Mouse (Mus musculus) MEL (cell line): ENCODE measurements around the gene Itgb2l. TPM values are rescaled to one million over a fixed set of nuclear protein-coding genes. Genes with fewer than 3 reads are reported as not detected.

ENCODE experiments used
- DNase-seq: peaks from one replicate; pipeline ENCODE4 v3.0.0; 2011; ENCODE audit warnings: low read depth, low spot score
- H3K27ac ChIP-seq: 2 replicates; pipeline ENCODE4 v1.5.1; 2012; ENCODE audit warnings: low read depth, mild to moderate bottlenecking, control low read depth, low read length, moderate library complexity; ENCODE audit not compliant: control insufficient read depth
- H3K27me3 ChIP-seq, 2 experiments: fragments of 150-350 bp in 1 of 2; sonication (generic) in 1 of 2; 2 replicates each; pipeline ENCODE4 v1.6.1; 2012; ENCODE audit warnings: low read length in 2 of 2, mild to moderate bottlenecking in 2 of 2, improper control_type of control experiment in 1 of 2, moderate library complexity in 1 of 2; ENCODE audit not compliant: insufficient read depth in 2 of 2, control insufficient read depth in 1 of 2
- H3K36me3 ChIP-seq, 2 experiments: 2 replicates each; pipeline ENCODE4 v1.6.1; 2012 to 2014; ENCODE audit warnings: low read length in 2 of 2, improper control_type of control experiment in 1 of 2, inconsistent platforms in 1 of 2, mild to moderate bottlenecking in 1 of 2; ENCODE audit not compliant: insufficient read depth in 2 of 2, control insufficient read depth in 1 of 2
- H3K4me1 ChIP-seq, 2 experiments: fragments of 150-350 bp in 1 of 2; sonication (generic) in 1 of 2; 2 replicates each; pipeline ENCODE4 v1.6.1; 2012; ENCODE audit warnings: low read length in 2 of 2, improper control_type of control experiment in 1 of 2, mild to moderate bottlenecking in 1 of 2; ENCODE audit not compliant: insufficient read depth in 2 of 2, control insufficient read depth in 1 of 2
- H3K4me3 ChIP-seq, 2 experiments: fragments of 150-350 bp in 1 of 2; sonication (generic) in 1 of 2; 2 replicates each; pipeline ENCODE4 v1.5.1; 2012; ENCODE audit warnings: low read depth in 2 of 2, low read length in 2 of 2, mild to moderate bottlenecking in 2 of 2, moderate library complexity in 2 of 2, control low read depth in 1 of 2, improper control_type of control experiment in 1 of 2; ENCODE audit not compliant: control insufficient read depth in 1 of 2, insufficient read depth in 1 of 2
- H3K79me2 ChIP-seq: 2 replicates; pipeline ENCODE4 v1.6.1; 2012; ENCODE audit warnings: mild to moderate bottlenecking, low read length, moderate library complexity; ENCODE audit not compliant: control insufficient read depth, poor library complexity, insufficient read depth
- H3K9ac ChIP-seq: 2 replicates; pipeline ENCODE4 v1.6.1; 2012; ENCODE audit warnings: low read depth, mild to moderate bottlenecking, control low read depth, low read length, moderate library complexity; ENCODE audit not compliant: control insufficient read depth, poor library complexity, severe bottlenecking
- H3K9me3 ChIP-seq: fragments of 150-350 bp; sonication (generic); replicated peaks from 2 replicates; pipeline ENCODE4 v1.6.1; 2012; ENCODE audit warnings: mild to moderate bottlenecking, low read length, improper control_type of control experiment, moderate library complexity; ENCODE audit not compliant: insufficient read depth
- BHLHE40 ChIP-seq: IDR thresholded peaks from 2 replicates; pipeline ENCODE4 v1.6.1; 2012; ENCODE audit warnings: low read depth, mild to moderate bottlenecking, inconsistent platforms, low read length, improper control_type of control experiment, borderline replicate concordance
- CTCF ChIP-seq, 3 experiments: IDR thresholded peaks in 2 of 3; conservative IDR thresholded peaks in 1 of 3; 2 replicates each; pipeline ENCODE4 v1.5.1; 2011 to 2012; ENCODE audit warnings: low read length in 3 of 3, low read depth in 2 of 3, mild to moderate bottlenecking in 2 of 3, improper control_type of control experiment in 1 of 3, inconsistent platforms in 1 of 3, mixed read lengths in 1 of 3, moderate library complexity in 1 of 3; ENCODE audit not compliant: control insufficient read depth in 1 of 3, insufficient read depth in 1 of 3, poor library complexity in 1 of 3, severe bottlenecking in 1 of 3
- E2F4 ChIP-seq: IDR thresholded peaks from 2 replicates; pipeline ENCODE4 v1.6.1; 2011; ENCODE audit warnings: low read depth, low read length, improper control_type of control experiment, borderline replicate concordance
- ELF1 ChIP-seq: IDR thresholded peaks from 2 replicates; pipeline ENCODE4 v1.6.1; 2014; ENCODE audit warnings: low read depth, mild to moderate bottlenecking, inconsistent platforms, low read length, improper control_type of control experiment, moderate library complexity
- EP300 ChIP-seq, 2 experiments: IDR thresholded peaks; 2 replicates each; pipeline ENCODE4 v1.6.1; 2011; ENCODE audit warnings: improper control_type of control experiment in 2 of 2, low read length in 2 of 2, low read depth in 1 of 2, mild to moderate bottlenecking in 1 of 2
- MAFK ChIP-seq: IDR thresholded peaks from 2 replicates; pipeline ENCODE4 v1.6.1; 2011; ENCODE audit warnings: low read depth, mild to moderate bottlenecking, low read length, improper control_type of control experiment, borderline replicate concordance
- MAZ ChIP-seq: IDR thresholded peaks from 2 replicates; pipeline ENCODE4 v1.6.1; 2012; ENCODE audit warnings: low read depth, mild to moderate bottlenecking, inconsistent platforms, low read length, improper control_type of control experiment
- MYB ChIP-seq: IDR thresholded peaks from 2 replicates; pipeline ENCODE4 v1.6.1; 2011; ENCODE audit warnings: mild to moderate bottlenecking, low read depth, low read length, improper control_type of control experiment
- POLR2AphosphoS2 ChIP-seq: IDR thresholded peaks from 2 replicates; pipeline ENCODE4 v1.6.1; 2011; ENCODE audit warnings: low read length, improper control_type of control experiment
- POLR2AphosphoS5 ChIP-seq: IDR thresholded peaks from 2 replicates; pipeline ENCODE4 v1.6.1; 2012; ENCODE audit warnings: low read depth, borderline replicate concordance, mild to moderate bottlenecking, inconsistent platforms, low read length, moderate library complexity, mixed read lengths
- RAD21 ChIP-seq: IDR thresholded peaks from 2 replicates; pipeline ENCODE4 v1.6.1; 2011; ENCODE audit warnings: mild to moderate bottlenecking, low read depth, low read length, improper control_type of control experiment
- RCOR1 ChIP-seq: IDR thresholded peaks from 2 replicates; pipeline ENCODE4 v1.6.1; 2012; ENCODE audit warnings: low read depth, mild to moderate bottlenecking, inconsistent platforms, low read length, improper control_type of control experiment
- SIN3A ChIP-seq: IDR thresholded peaks from 2 replicates; pipeline ENCODE4 v1.6.1; 2012; ENCODE audit warnings: low read length, improper control_type of control experiment, inconsistent platforms
- TAL1 ChIP-seq: IDR thresholded peaks from 2 replicates; pipeline ENCODE4 v1.6.1; 2012; ENCODE audit warnings: mild to moderate bottlenecking, inconsistent platforms, low read length, moderate library complexity, mixed read lengths
- TCF12 ChIP-seq: IDR thresholded peaks from 2 replicates; pipeline ENCODE4 v1.6.1; 2014; ENCODE audit warnings: low read depth, mild to moderate bottlenecking, inconsistent platforms, low read length, improper control_type of control experiment, moderate library complexity
- UBTF ChIP-seq: IDR thresholded peaks from 2 replicates; pipeline ENCODE4 v1.6.1; 2012; ENCODE audit warnings: low read depth, mild to moderate bottlenecking, inconsistent platforms, low read length, improper control_type of control experiment, moderate library complexity, borderline replicate concordance; ENCODE audit not compliant: insufficient read depth
- ZKSCAN1 ChIP-seq: IDR thresholded peaks from 2 replicates; pipeline ENCODE4 v1.6.1; 2012; ENCODE audit warnings: low read depth, mild to moderate bottlenecking, inconsistent platforms, low read length, improper control_type of control experiment, moderate library complexity
- ZMIZ1 ChIP-seq: IDR thresholded peaks from 2 replicates; pipeline ENCODE4 v1.6.1; 2012; ENCODE audit warnings: low read depth, mild to moderate bottlenecking, inconsistent platforms, low read length, improper control_type of control experiment, moderate library complexity
- polyA plus RNA-seq, 2 experiments: library from polyadenylated mRNA; stranded (reverse) in 1 of 2; unstranded in 1 of 2; fragments of >175 nt in 1 of 2; fragments of >200 nt in 1 of 2; gene quantifications; 2 replicates each; pipeline versions ENCODE4 v1.2.1 to v1.2.4; 2012; ENCODE audit warnings: low replicate concordance in 2 of 2, low read depth in 1 of 2; ENCODE audit not compliant: insufficient read length in 2 of 2, insufficient read depth in 1 of 2, missing spikeins in 1 of 2
- total RNA-seq: library from RNA; depleted of rRNA; stranded (reverse); fragments of 300-350 nt; gene quantifications from 2 replicates; pipeline ENCODE4 v1.2.3, GENCODE M21; 2012

The Itgb2l gene
- total and polyA plus RNA-seq, 3 experiments, result not detected

- TF ChIP-seq MYB (no peak), RCOR1 (no peak), SIN3A (no peak), ELF1 (no peak), TAL1 (no peak), CTCF (IDR thresholded peaks at IDR 0.05 in 2 of 3, conservative IDR thresholded peaks at IDR 0.05 in 1 of 3; ENCODE audit: control insufficient read depth in 1 of 3, insufficient read depth in 1 of 3, low read depth in 2 of 3, low read length in 3 of 3, poor library complexity in 1 of 3, severe bottlenecking in 1 of 3) (no peak), EP300 (IDR thresholded peaks at IDR 0.05; ENCODE audit: low read depth in 1 of 2, low read length in 2 of 2) (no peak), ZKSCAN1 (no peak), POLR2AphosphoS5 (no peak), UBTF (no peak), MAZ (no peak), POLR2AphosphoS2 (no peak), RAD21 (no peak), MAFK (no peak)
- no peaks in the 10 kb centered on the region for H3K4me1 ChIP-seq
- DNase-seq, result no peak
- H3K9me3 ChIP-seq, result no peaks in the 10 kb centered on the region
- H3K4me3 ChIP-seq, result no peak overlapping the region
- H3K9ac ChIP-seq, result no peak overlapping the region
- H3K27me3 ChIP-seq, result no peaks in the 10 kb centered on the region
- H3K27ac ChIP-seq, result no peak overlapping the region
- no peaks in the 10 kb centered on the region for H3K36me3 ChIP-seq
- no peaks in the 10 kb centered on the region for H3K79me2 ChIP-seq
These were observed 41.1 kb downstream of the Itgb2l start for GRCm38 (mm10) chr16:96402294-96402693.

DNA sequence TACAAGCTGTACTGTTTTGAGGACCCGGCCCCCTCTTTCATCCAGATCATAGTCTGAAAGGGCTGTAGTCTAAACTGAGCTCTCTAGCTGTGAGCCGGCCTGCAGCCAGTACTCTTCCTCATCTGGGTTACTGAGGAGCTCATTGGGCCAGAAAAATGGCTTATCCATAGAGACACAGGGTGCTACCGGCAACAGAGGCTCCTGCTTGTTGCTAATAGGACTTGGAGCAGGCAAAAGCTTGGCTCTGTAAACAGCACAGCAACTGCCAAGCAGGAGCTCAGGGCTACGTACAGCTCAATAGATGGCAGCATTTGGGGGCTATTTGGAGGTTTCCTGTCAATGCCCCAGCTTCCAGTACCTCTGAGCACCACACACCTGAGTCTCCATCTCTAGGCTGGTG, 43.4 kb downstream of the Itgb2l start:
- H3K4me3 ChIP-seq, result no peak overlapping the region
- H3K4me1 ChIP-seq, result no peaks in the 10 kb centered on the region
- no peaks in the 10 kb centered on the region for H3K27me3 ChIP-seq
- no peak overlapping the region for H3K9ac ChIP-seq
- no peaks in the 10 kb centered on the region for H3K79me2 ChIP-seq
- H3K9me3 ChIP-seq, result no peaks in the 10 kb centered on the region
- no peaks in the 10 kb centered on the region for H3K36me3 ChIP-seq
- TF ChIP-seq MYB (no peak), E2F4 (no peak), TCF12 (no peak), ZMIZ1 (no peak), BHLHE40 (no peak)
- no peak for DNase-seq
- H3K27ac ChIP-seq, result no peak overlapping the region
